Mouse (Mus musculus) spleen, postnatal 14 days (tissue): ENCODE measurements around the gene Cryba4.

ENCODE experiments used
- DNase-seq, 2 experiments: peaks; one replicate each; pipeline ENCODE4 v3.0.0; 2021 to 2022; ENCODE audit warnings: low spot score in 2 of 2

Cryba4 gene

GRCm38 (mm10) chr5:112266011-112266777, 13.9 kb upstream of the Cryba4 start:
- no peak for DNase-seq

GRCm38 (mm10) chr5:112265515-112265914, 13.2 kb upstream of the Cryba4 start:
- no peak for DNase-seq

GRCm38 (mm10) chr5:112265110-112265509, 12.8 kb upstream of the Cryba4 start:
- DNase-seq = no peak

- no peak for DNase-seq
Measured at GRCm38 (mm10) chr5:112264099-112264498, 11.8 kb upstream of the Cryba4 start.

- no peak for DNase-seq
Measured at GRCm38 (mm10) chr5:112260818-112261217, 8.5 kb upstream of the Cryba4 start.

GRCm38 (mm10) chr5:112259862-112260650, 7.7 kb upstream of the Cryba4 start:
- no peak for DNase-seq

GRCm38 (mm10) chr5:112257896-112258295, 5.6 kb upstream of the Cryba4 start:
- no peak for DNase-seq

GRCm38 (mm10) chr5:112256457-112256856, 4.1 kb upstream of the Cryba4 start:
- DNase-seq = no peak

- DNase-seq = no peak
Measured at GRCm38 (mm10) chr5:112255426-112255825, 3.1 kb upstream of the Cryba4 start, which contains the start of gene Crybb1. Crybb1 (plus strand) TSS chr5:112255815.

- no peak for DNase-seq
Measured at GRCm38 (mm10) chr5:112254282-112254806, 2.0 kb upstream of the Cryba4 start.

GRCm38 (mm10) chr5:112253169-112253568, 851 bp upstream of the Cryba4 start:
- DNase-seq = no peak

GRCm38 (mm10) chr5:112249106-112249505, 3.2 kb downstream of the Cryba4 start:
- no peak for DNase-seq

- no peak for DNase-seq
Measured at GRCm38 (mm10) chr5:112247399-112247798, 4.9 kb downstream of the Cryba4 start.

GRCm38 (mm10) chr5:112244890-112245615, 7.3 kb downstream of the Cryba4 start:
- no peak for DNase-seq

GRCm38 (mm10) chr5:112244275-112244562, 8.1 kb downstream of the Cryba4 start:
- no peak for DNase-seq

- DNase-seq = no peak
Measured at GRCm38 (mm10) chr5:112243539-112244274, 8.6 kb downstream of the Cryba4 start.

- DNase-seq = no peak
Measured at GRCm38 (mm10) chr5:112243041-112243440, 9.3 kb downstream of the Cryba4 start.

- no peak for DNase-seq
Measured at GRCm38 (mm10) chr5:112242361-112242778, 9.9 kb downstream of the Cryba4 start.

- no peak for DNase-seq
Measured at GRCm38 (mm10) chr5:112241849-112242248, 10.5 kb downstream of the Cryba4 start.

- DNase-seq = peak; percentile 70 to 81
Measured at GRCm38 (mm10) chr5:112240761-112241160, 11.6 kb downstream of the Cryba4 start.

GRCm38 (mm10) chr5:112238781-112239482, 13.4 kb downstream of the Cryba4 start:
- no peak for DNase-seq
